Mouse (Mus musculus) ES-Bruce4 (cell line): ENCODE data around the gene Lysmd1. TPM values are rescaled to one million over a fixed set of nuclear protein-coding genes. Genes with fewer than 3 reads are reported as not detected.
"Not testable (repeated sequence)": the region's sequence is repeated elsewhere in the genome, so short reads cannot be mapped to it uniquely, and the experiment has no call there.

Experiments used
- H3K27ac ChIP-seq: 2 replicates; pipeline ENCODE4 v1.5.1; 2012; ENCODE audit warnings: low read length, inconsistent platforms; ENCODE audit not compliant: insufficient read depth
- H3K27me3 ChIP-seq: 2 replicates; pipeline ENCODE4 v1.6.1; 2012; ENCODE audit warnings: mild to moderate bottlenecking, low read length, inconsistent platforms; ENCODE audit not compliant: control insufficient read depth, poor library complexity, insufficient read depth, severe bottlenecking
- H3K36me3 ChIP-seq: 2 replicates; pipeline ENCODE4 v1.6.1; 2012; ENCODE audit warnings: inconsistent platforms, mild to moderate bottlenecking, low read length, moderate library complexity; ENCODE audit not compliant: control insufficient read depth, poor library complexity, insufficient read depth, severe bottlenecking
- H3K4me1 ChIP-seq: one replicate; pipeline ENCODE4 v1.8.1; 2011; ENCODE audit warnings: low read length; ENCODE audit not compliant: control insufficient read depth, insufficient read depth
- H3K4me3 ChIP-seq: 2 replicates; pipeline ENCODE4 v1.5.1; 2011; ENCODE audit warnings: low read depth, mild to moderate bottlenecking, low read length
- H3K9ac ChIP-seq: 2 replicates; pipeline ENCODE4 v1.6.1; 2012; ENCODE audit warnings: low read depth, mild to moderate bottlenecking, inconsistent platforms; ENCODE audit not compliant: poor library complexity, severe bottlenecking
- H3K9me3 ChIP-seq: replicated peaks from 2 replicates; pipeline ENCODE4 v1.6.1; 2012; ENCODE audit warnings: mild to moderate bottlenecking, low read length, inconsistent platforms; ENCODE audit not compliant: control insufficient read depth, poor library complexity, insufficient read depth, severe bottlenecking
- CTCF ChIP-seq: IDR thresholded peaks from one replicate; pipeline ENCODE4 v1.8.1; 2011; ENCODE audit warnings: low read depth, low read length
- EP300 ChIP-seq: IDR thresholded peaks from 2 replicates; pipeline ENCODE4 v1.6.1; 2011; ENCODE audit warnings: low read depth, low read length; ENCODE audit not compliant: insufficient read depth
- POLR2A ChIP-seq: IDR thresholded peaks from one replicate; pipeline ENCODE4 v1.8.1; 2011; ENCODE audit warnings: low read length; ENCODE audit not compliant: insufficient read depth
- polyA plus RNA-seq: library from polyadenylated mRNA; stranded (reverse); fragments of >200 nt; gene quantifications from 2 replicates; pipeline ENCODE4 v1.2.4, GENCODE M21; 2011; ENCODE audit warnings: low read depth; ENCODE audit not compliant: missing spikeins, insufficient read depth, insufficient read length

The Lysmd1 gene
- polyA plus RNA-seq, 1 experiment, result 5.7 TPM

DNA sequence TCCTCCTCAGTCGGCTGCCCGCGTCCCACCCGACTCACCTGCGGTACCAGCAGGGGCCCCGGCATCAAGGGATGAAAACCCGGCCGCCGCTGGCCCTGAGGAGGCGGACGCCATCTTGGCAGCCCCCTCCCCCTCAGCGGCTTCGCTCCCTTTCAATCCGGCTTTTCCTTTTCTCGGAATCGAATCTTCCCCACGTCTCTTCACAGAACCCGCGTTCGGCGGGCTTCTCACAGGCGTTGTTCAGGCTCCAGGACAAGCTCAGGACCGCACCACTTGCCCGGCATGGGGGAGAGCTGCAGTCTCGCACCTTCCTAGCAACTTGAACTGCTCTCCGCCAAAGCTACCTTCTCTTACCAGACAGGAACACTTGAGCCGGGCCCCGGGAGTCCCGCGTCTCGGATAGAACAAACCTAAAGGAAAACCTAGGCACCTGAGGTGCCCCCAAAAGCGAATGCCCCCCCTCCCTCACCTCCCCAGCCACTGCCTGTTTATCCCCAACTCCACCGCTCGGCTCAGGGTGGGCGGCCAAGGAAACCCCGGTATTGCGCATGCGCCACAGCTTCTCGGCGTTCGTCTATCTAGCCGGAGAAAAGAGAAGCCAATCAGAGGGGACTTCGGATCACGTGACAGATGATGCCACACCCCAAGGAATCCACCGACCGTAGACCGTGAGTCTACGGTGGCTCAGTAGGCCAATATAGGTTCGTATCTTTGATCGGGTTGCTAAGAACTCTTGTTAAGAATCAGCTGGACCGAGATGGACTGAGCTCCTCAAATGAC lies 27.4 kb upstream of the Lysmd1 start, which contains the start of gene Pip5k1a:
Gene Pip5k1a (minus strand): TSS at position 593 of the 780 bp plus-strand sequence.
- H3K27me3 ChIP-seq, result no peaks in the 10 kb centered on the region
- TF ChIP-seq POLR2A, result peak; percentile 36
- peak; percentile 50; the same call in 1 of the 2 replicates for TF ChIP-seq EP300
- TF ChIP-seq CTCF, result no peak
- peak within 1 kb of the TSS; percentile 64 for H3K27ac ChIP-seq
- H3K4me3 ChIP-seq, result peak within 1 kb of the TSS; percentile 95
- peak within 1 kb of the TSS; percentile 94 for H3K9ac ChIP-seq
- no peaks in the 10 kb centered on the region for H3K9me3 ChIP-seq
- H3K4me1 ChIP-seq, result no peaks in the 10 kb centered on the region
- peaks cover 7% of the 10 kb centered on the region; the same call in 1 of the 2 replicates for H3K36me3 ChIP-seq

DNA sequence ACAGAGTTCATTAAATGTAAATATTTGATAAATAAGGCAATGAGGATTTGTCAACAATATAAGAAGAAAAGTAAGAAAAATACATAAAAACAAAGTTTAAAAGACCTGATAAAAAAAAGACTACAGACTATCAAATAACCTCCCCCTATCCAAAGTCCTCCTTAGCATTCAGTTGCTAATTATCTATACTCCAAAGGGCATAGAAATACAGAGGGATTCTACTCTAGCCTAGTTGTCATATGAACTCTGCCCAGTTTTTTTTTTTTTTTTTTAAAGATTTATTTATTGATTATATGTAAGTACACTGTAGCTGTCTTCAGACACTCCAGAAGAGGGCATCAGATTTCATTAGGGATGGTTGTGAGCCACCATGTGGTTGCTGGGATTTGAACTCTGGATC lies 26.6 kb upstream of the Lysmd1 start:
- not testable (repeated sequence) for H3K9me3 ChIP-seq, H3K36me3 ChIP-seq, H3K27ac ChIP-seq, H3K4me3 ChIP-seq, H3K27me3 ChIP-seq, H3K4me1 ChIP-seq
- 0 out of 2 replicates have a peak overlapping the region, but pooled peaks have one; percentile 38 for H3K9ac ChIP-seq

GRCm38 (mm10) chr3:95107898-95108297 lies 26.0 kb upstream of the Lysmd1 start:
- Histone ChIP-seq H3K27ac (no peak overlapping the region), H3K4me1 (no peaks in the 10 kb centered on the region), H3K4me3 (no peak overlapping the region), H3K9me3 (no peaks in the 10 kb centered on the region), H3K36me3 (peaks cover 3% of the 10 kb centered on the region; the same call in 1 of the 2 replicates), H3K27me3 (no peaks in the 10 kb centered on the region), H3K9ac (no peak overlapping the region)
- no peak for TF ChIP-seq POLR2A
- no peak for TF ChIP-seq EP300
- no peak for TF ChIP-seq CTCF

DNA sequence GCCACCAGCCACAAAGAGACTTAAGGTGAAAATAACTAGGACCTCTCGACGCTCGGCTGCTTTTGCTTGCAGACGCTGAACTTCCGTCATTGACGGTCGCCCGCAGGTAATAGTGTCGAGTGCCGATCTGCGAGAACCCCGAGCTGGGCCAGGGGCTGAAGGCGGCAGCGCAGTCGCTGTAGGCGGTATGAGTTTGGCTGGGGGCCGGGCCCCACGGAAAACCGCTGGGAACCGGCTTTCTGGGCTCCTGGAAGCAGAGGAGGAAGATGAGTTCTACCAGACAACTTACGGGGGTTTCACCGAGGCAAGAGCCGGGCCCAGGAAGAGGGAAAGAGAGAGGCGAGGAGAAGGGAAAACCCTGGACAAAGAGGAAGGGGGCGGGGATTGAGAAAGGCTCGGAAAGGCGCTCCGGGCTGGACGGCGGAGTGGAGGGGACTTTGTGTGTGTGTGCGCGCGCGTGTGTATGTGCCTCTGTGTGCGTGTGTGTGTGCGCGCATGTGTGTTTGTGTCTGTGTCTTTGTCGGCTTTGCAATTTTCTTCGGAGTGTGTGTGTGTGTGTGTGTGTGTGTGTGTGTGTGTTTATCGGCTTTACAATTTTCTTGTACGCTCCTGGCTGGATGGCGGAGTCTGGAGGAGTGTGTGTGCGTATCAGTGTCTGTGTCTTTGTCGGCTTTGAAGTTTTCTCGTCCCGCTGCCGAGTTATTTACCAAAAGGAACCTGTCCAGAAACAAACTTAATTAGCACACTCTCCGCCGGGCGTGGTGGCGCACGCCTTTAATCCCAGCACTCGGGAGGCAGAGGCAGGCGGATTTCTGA lies 22.8 kb upstream of the Lysmd1 start, which contains the start of gene Vps72:
Gene Vps72 (plus strand): TSS at position 112 of the 816 bp plus-strand sequence.
- no peaks in the 10 kb centered on the region for H3K9me3 ChIP-seq
- no peaks in the 10 kb centered on the region for H3K4me1 ChIP-seq
- TF ChIP-seq EP300 (0 out of 2 replicates have a peak, but pooled peaks have one; percentile 49), POLR2A (no peak), CTCF (no peak)
- H3K27ac ChIP-seq, result peak within 1 kb of the TSS; percentile 59; the same call in 1 of the 2 replicates
- H3K9ac ChIP-seq, result peak within 1 kb of the TSS; percentile 81
- H3K36me3 ChIP-seq, result peaks cover 2% of the 10 kb centered on the region; the same call in 1 of the 2 replicates
- H3K4me3 ChIP-seq, result peak within 1 kb of the TSS; percentile 74
- no peaks in the 10 kb centered on the region for H3K27me3 ChIP-seq

DNA sequence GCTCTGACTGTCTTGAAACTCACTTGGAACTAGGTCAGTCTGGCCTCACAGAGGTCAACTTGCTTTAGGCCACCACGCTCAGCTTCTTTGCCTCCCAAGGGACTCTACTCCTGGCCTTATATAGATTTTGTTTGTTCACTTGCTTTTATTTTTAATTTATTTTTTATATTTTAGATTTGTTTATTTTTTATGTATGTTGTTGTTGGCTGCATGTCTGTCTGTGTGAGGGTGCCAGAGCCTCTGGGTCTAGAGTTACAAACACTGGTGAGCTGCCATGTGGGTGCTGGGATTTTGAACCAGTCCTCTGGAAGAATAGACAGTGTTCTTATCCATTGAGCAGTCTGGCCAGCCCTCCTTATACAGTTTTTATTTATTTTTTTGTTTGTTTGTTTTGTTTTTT lies 21.1 kb upstream of the Lysmd1 start:
- H3K9ac ChIP-seq, result no peak overlapping the region
- H3K27ac ChIP-seq, result no peak overlapping the region
- H3K9me3 ChIP-seq, result no peaks in the 10 kb centered on the region
- TF ChIP-seq POLR2A, result no peak
- TF ChIP-seq EP300, result no peak
- TF ChIP-seq CTCF, result no peak
- no peaks in the 10 kb centered on the region for H3K4me1 ChIP-seq
- H3K36me3 ChIP-seq, result peaks cover 3% of the 10 kb centered on the region; the same call in 1 of the 2 replicates
- H3K4me3 ChIP-seq, result no peak overlapping the region
- no peaks in the 10 kb centered on the region for H3K27me3 ChIP-seq

- Histone ChIP-seq H3K27me3 (no peaks in the 10 kb centered on the region), H3K36me3 (peaks cover 44% of the 10 kb centered on the region), H3K9me3 (no peaks in the 10 kb centered on the region), H3K4me1 (no peaks in the 10 kb centered on the region), H3K9ac (no peak overlapping the region), H3K4me3 (no peak overlapping the region), H3K27ac (no peak overlapping the region)
- TF ChIP-seq CTCF, result no peak
- no peak for TF ChIP-seq EP300
- no peak for TF ChIP-seq POLR2A
Measured at GRCm38 (mm10) chr3:95117751-95118150, 16.1 kb upstream of the Lysmd1 start.
